Mouse (Mus musculus) megakaryocyte progenitor cell, adult 5-6 weeks (primary cell): ENCODE measurements at regions not wholly inside any gene's neighbourhood (a gene's known extent, or its start where the extent isn't known, plus 50 kb on each side); places are given as distances from the start of the nearest gene placed in this dataset.

Source experiments
- ATAC-seq: replicated peaks from 2 replicates; pipeline ENCODE4 v1.8.0; 2016; ENCODE audit warnings: mild to moderate bottlenecking, moderate TSS enrichment, inconsistent platforms; ENCODE audit not compliant: poor library complexity

GRCm38 (mm10) chr1:142605224-142605623 lies 1035.2 kb upstream of the B3galt2 start:
- no peak for ATAC-seq

GRCm38 (mm10) chr1:142606082-142606481 lies 1034.4 kb upstream of the B3galt2 start:
- ATAC-seq: peak; percentile 39

GRCm38 (mm10) chr1:142621464-142621863 lies 1019.0 kb upstream of the B3galt2 start:
- ATAC-seq: no peak

GRCm38 (mm10) chr1:142624303-142624702 lies 1016.2 kb upstream of the B3galt2 start:
- ATAC-seq: no peak

GRCm38 (mm10) chr1:142655289-142655688 lies 985.2 kb upstream of the B3galt2 start:
- peak; percentile 63; the same call in 1 of the 2 replicates for ATAC-seq

- peak; percentile 94 for ATAC-seq
These were observed 975.2 kb upstream of the B3galt2 start for GRCm38 (mm10) chr1:142665262-142665661.

GRCm38 (mm10) chr1:142679917-142680316 lies 960.5 kb upstream of the B3galt2 start:
- no peak for ATAC-seq

GRCm38 (mm10) chr1:142688828-142689227 lies 951.6 kb upstream of the B3galt2 start:
- peak; percentile 57 for ATAC-seq

- no peak for ATAC-seq
These were observed 945.3 kb upstream of the B3galt2 start for GRCm38 (mm10) chr1:142695179-142695578.

- ATAC-seq: no peak
These were observed 932.2 kb upstream of the B3galt2 start for GRCm38 (mm10) chr1:142708263-142708662.

GRCm38 (mm10) chr1:142730259-142730658 lies 910.2 kb upstream of the B3galt2 start:
- no peak for ATAC-seq

GRCm38 (mm10) chr1:142734108-142734507 lies 906.4 kb upstream of the B3galt2 start:
- no peak for ATAC-seq

- no peak for ATAC-seq
These were observed 902.1 kb upstream of the B3galt2 start for GRCm38 (mm10) chr1:142738376-142738775.

- peak; percentile 100 for ATAC-seq
These were observed 898.2 kb upstream of the B3galt2 start for GRCm38 (mm10) chr1:142742307-142742706.

- no peak for ATAC-seq
These were observed 869.5 kb upstream of the B3galt2 start for GRCm38 (mm10) chr1:142771010-142771409.
